Comparison of ENCODE assay signal across 7 mouse cellular contexts in genomic region chr2:5137500-5138286, GRCm38 (mm10). TPM values are rescaled to one million over a fixed set of nuclear protein-coding genes. Genes with fewer than 3 reads are reported as not detected.
DNase-seq lines count a peak whose midpoint lies in the region; ATAC-seq and TF ChIP-seq lines count a peak whose summit lies in the region.

Gene Ccdc3, plus strand, starts transcription at chr2:5137776.

- no peaks in the 10 kb centered on the region for H3K9me3 ChIP-seq in ES-E14 (ENCODE audit: control insufficient read depth, insufficient read depth, low read depth, low read length)
- H3K9me3 ChIP-seq in forebrain, embryonic 16.5 days (ENCODE audit: control insufficient read depth, low read length), result no peaks in the 10 kb centered on the region
- 0 out of 2 replicates have a peak, but pooled peaks cover 4% of the 10 kb centered on the region for H3K9me3 ChIP-seq in hindbrain, embryonic 14.5 days (ENCODE audit: control insufficient read depth, low read length)
- H3K9me3 ChIP-seq in limb, embryonic 10.5 days (replicated peaks), result no peaks in the 10 kb centered on the region
- no peaks in the 10 kb centered on the region for H3K9me3 ChIP-seq in midbrain, embryonic 15.5 days

- H3K9ac ChIP-seq in ES-E14 (ENCODE audit: insufficient read depth, low read depth, low read length, poor library complexity, severe bottlenecking), result peak within 1 kb of the TSS; percentile 50
- H3K9ac ChIP-seq in forebrain, embryonic 16.5 days (replicated peaks; ENCODE audit: low read depth, low read length), result peak within 1 kb of the TSS; percentile 60
- peak within 1 kb of the TSS; percentile 49 for H3K9ac ChIP-seq in hindbrain, embryonic 14.5 days
- H3K9ac ChIP-seq in midbrain, embryonic 15.5 days, result peak within 1 kb of the TSS; percentile 40

- H3K4me3 ChIP-seq in ES-E14 (ENCODE audit: insufficient read depth in 1 of 2, low read depth in 1 of 2, low read length in 2 of 2, poor library complexity in 1 of 2, severe bottlenecking in 1 of 2), result peak within 1 kb of the TSS; percentile 74 to 88
- peak within 1 kb of the TSS; percentile 50 for H3K4me3 ChIP-seq in forebrain, embryonic 16.5 days (replicated peaks; ENCODE audit: low read length)
- peak within 1 kb of the TSS; percentile 44 for H3K4me3 ChIP-seq in hindbrain, embryonic 14.5 days (replicated peaks; ENCODE audit: low read length)
- peak within 1 kb of the TSS; percentile 60 for H3K4me3 ChIP-seq in limb, embryonic 10.5 days
- peak within 1 kb of the TSS; percentile 47 for H3K4me3 ChIP-seq in midbrain, embryonic 15.5 days

- peaks cover 21% of the 10 kb centered on the region for H3K27me3 ChIP-seq in forebrain, embryonic 16.5 days (replicated peaks; ENCODE audit: control insufficient read depth, insufficient read depth, low read length)
- H3K27me3 ChIP-seq in hindbrain, embryonic 14.5 days (ENCODE audit: control insufficient read depth, insufficient read depth, low read length), result peaks cover 34% of the 10 kb centered on the region
- H3K27me3 ChIP-seq in limb, embryonic 10.5 days (ENCODE audit: low read depth, poor library complexity, severe bottlenecking), result peaks cover 45% of the 10 kb centered on the region
- H3K27me3 ChIP-seq in midbrain, embryonic 15.5 days (replicated peaks), result peaks cover 34% of the 10 kb centered on the region

- H3K27ac ChIP-seq in ES-E14 (ENCODE audit: insufficient read depth, low read depth, low read length, poor library complexity, severe bottlenecking), result no peak within 1 kb of the TSS
- H3K27ac ChIP-seq in forebrain, embryonic 16.5 days (ENCODE audit: low read length), result no peak within 1 kb of the TSS
- no peak within 1 kb of the TSS for H3K27ac ChIP-seq in hindbrain, embryonic 14.5 days
- H3K27ac ChIP-seq in limb, embryonic 10.5 days, result peak within 1 kb of the TSS; percentile 75
- no peak within 1 kb of the TSS for H3K27ac ChIP-seq in midbrain, embryonic 15.5 days

- WGBS in forebrain, embryonic 16.5 days, result 1% methylated on average over 54 of the region's 78 CpGs
- WGBS in hindbrain, embryonic 14.5 days, result under 1% methylated on average over 74 of the region's 78 CpGs
- under 1% methylated on average over 78 of the region's 78 CpGs for WGBS in limb, embryonic 10.5 days
- under 1% methylated on average over 78 of the region's 78 CpGs for WGBS in midbrain, embryonic 15.5 days

- H3K4me1 ChIP-seq in ES-E14 (ENCODE audit: control insufficient read depth in 2 of 2, insufficient read depth in 2 of 2, low read length in 2 of 2, poor library complexity in 1 of 2), result peaks cover 6 to 7% of the 10 kb centered on the region in 2 experiments; a peak in 3 of 4 replicates
- H3K4me1 ChIP-seq in forebrain, embryonic 16.5 days (replicated peaks; ENCODE audit: control insufficient read depth, insufficient read depth, low read length), result peaks cover 12% of the 10 kb centered on the region
- peaks cover 6% of the 10 kb centered on the region; the same call in 1 of the 2 replicates for H3K4me1 ChIP-seq in hindbrain, embryonic 14.5 days (replicated peaks; ENCODE audit: control insufficient read depth, insufficient read depth, low read length)
- H3K4me1 ChIP-seq in limb, embryonic 10.5 days, result peaks cover 30% of the 10 kb centered on the region
- H3K4me1 ChIP-seq in midbrain, embryonic 15.5 days, result peaks cover 11% of the 10 kb centered on the region

- ATAC-seq in forebrain, embryonic 16.5 days, result peak; percentile 90
- ATAC-seq in hindbrain, embryonic 14.5 days (ENCODE audit: low FRiP score), result peak; percentile 61; the same call in 1 of the 2 replicates
- peak; percentile 79 for ATAC-seq in midbrain, embryonic 15.5 days (replicated peaks)

- H3K4me2 ChIP-seq in forebrain, embryonic 16.5 days (ENCODE audit: low read length), result peak within 1 kb of the TSS; percentile 63
- peak within 1 kb of the TSS; percentile 71 for H3K4me2 ChIP-seq in hindbrain, embryonic 14.5 days (replicated peaks)
- H3K4me2 ChIP-seq in midbrain, embryonic 15.5 days, result peak within 1 kb of the TSS; percentile 81

- no peaks in the 10 kb centered on the region for H3K36me3 ChIP-seq in ES-E14 (ENCODE audit: control insufficient read depth, insufficient read depth, low read length, poor library complexity, severe bottlenecking)
- no peaks in the 10 kb centered on the region for H3K36me3 ChIP-seq in forebrain, embryonic 16.5 days (ENCODE audit: control insufficient read depth, insufficient read depth)
- H3K36me3 ChIP-seq in hindbrain, embryonic 14.5 days (replicated peaks; ENCODE audit: control insufficient read depth, insufficient read depth), result no peaks in the 10 kb centered on the region
- H3K36me3 ChIP-seq in limb, embryonic 10.5 days, result no peaks in the 10 kb centered on the region
- no peaks in the 10 kb centered on the region for H3K36me3 ChIP-seq in midbrain, embryonic 15.5 days (replicated peaks)

- in situ Hi-C loops in ES-E14 (cut with MboI; ENCODE audit: low sequenced_read_pairs in 2 of 2, unreplicated experiment in 2 of 2), result no loop called here

- no peak for DNase-seq in ES-E14 (ENCODE audit: low read depth, low spot score)
- peak; percentile 18 to 72 for DNase-seq in adrenal gland, adult (ENCODE audit: inconsistent age in 2 of 2, low spot score in 1 of 2)
- no peak for DNase-seq in hindbrain, embryonic 14.5 days (ENCODE audit: low spot score)
- DNase-seq in limb, embryonic 10.5 days (ENCODE audit: low spot score), result peak; percentile 70
- peak; percentile 30 for DNase-seq in yolk sac, embryonic 10.5 days (ENCODE audit: low spot score)

TF ChIP-seq in ES-E14, 5 proteins besides CTCF, POLR2A, EP300 and RAD21:
- TF ChIP-seq CHD2 (IDR thresholded peaks at IDR 0.05; ENCODE audit: low read depth, low read length), result no peak
- no peak for TF ChIP-seq ZNF384 (IDR thresholded peaks at IDR 0.05; ENCODE audit: low read depth, low read length)
- TF ChIP-seq ZC3H11A (IDR thresholded peaks at IDR 0.05; ENCODE audit: borderline replicate concordance, low read depth, low read length), result no peak
- no peak; the same call in 1 of the 2 replicates for TF ChIP-seq HCFC1 (IDR thresholded peaks at IDR 0.05; ENCODE audit: borderline replicate concordance, insufficient read depth, low read length)
- TF ChIP-seq MAFK (IDR thresholded peaks at IDR 0.05; ENCODE audit: insufficient read depth, low read depth, low read length), result no peak
TF ChIP-seq in ES-E14: peak in this region for 0.

RNA-seq across cellular contexts. Expression of gene Ccdc3, which starts in this region (rescaled TPM):
- 9.2 and 13.5 TPM in 2 replicates for total RNA-seq in ES-E14 (2012; rRNA removed)
- 3.0 and 3.6 TPM in 2 replicates for polyA plus RNA-seq in forebrain, embryonic 16.5 days (2015; fragmentation: Nextera tagmentation; extraction: Ambion mirVana)
- polyA plus RNA-seq in hindbrain, embryonic 14.5 days (2014; fragmentation: Nextera tagmentation; extraction: Ambion mirVana), result 13.9 and 16.6 TPM in 2 replicates
- 1.4 and 4.0 TPM in 2 replicates for polyA plus RNA-seq in limb, embryonic 10.5 days (2016; fragmentation: Nextera tagmentation; extraction: Ambion mirVana)
- polyA plus RNA-seq in midbrain, embryonic 15.5 days (2015; fragmentation: Nextera tagmentation; extraction: Ambion mirVana), result 7.3 and 8.3 TPM in 2 replicates

Comparison
In these comparisons a context has a peak if more than half of its experiments do, and no peak if none do; other contexts are left out.
1. DNase-seq: peak in adrenal gland, adult (2 of 2), limb, embryonic 10.5 days (single experiment) and yolk sac, embryonic 10.5 days (single experiment); none in ES-E14 (single experiment) and hindbrain, embryonic 14.5 days (single experiment).
2. Peak in every context shown above with its lines, with median percentiles within 50 percentile points of each other: H3K4me3 ChIP-seq, H3K9ac ChIP-seq, ATAC-seq and H3K4me2 ChIP-seq.